Mouse (Mus musculus) lung, postnatal 0 days (tissue): ENCODE measurements around the gene Wdfy4.

Source experiments
- CTCF ChIP-seq: IDR thresholded peaks from 2 replicates; pipeline ENCODE4 v1.5.1; 2016; ENCODE audit warnings: antibody characterized with exemption, mild to moderate bottlenecking
- EP300 ChIP-seq: IDR thresholded peaks from 2 replicates; pipeline ENCODE4 v1.6.1; 2016; ENCODE audit warnings: antibody characterized with exemption, mild to moderate bottlenecking, control low read depth

DNA sequence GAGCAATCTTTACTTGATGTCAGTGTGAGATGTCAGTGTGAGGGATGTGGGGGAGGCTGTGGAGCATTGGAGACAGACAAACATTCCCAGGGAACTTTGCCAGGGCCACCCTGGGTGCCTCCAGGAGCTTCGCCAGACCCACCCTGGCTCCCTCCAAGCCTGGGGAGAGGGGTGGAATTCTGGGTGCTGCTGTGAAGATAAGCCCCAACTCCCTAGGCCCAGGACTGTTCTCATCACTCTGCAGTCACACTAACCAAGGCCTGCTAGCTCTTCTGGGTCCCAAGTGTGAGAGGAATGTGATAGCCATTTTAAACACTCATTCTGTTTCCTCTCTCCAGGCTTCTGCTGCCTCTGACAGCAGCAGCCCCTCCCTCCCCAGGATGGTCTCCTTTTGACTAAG is 177.7 kb downstream of the Wdfy4 start:
- no peak for TF ChIP-seq CTCF
- no peak for TF ChIP-seq EP300
